Comparison of ENCODE assay signal across 8 mouse cellular contexts in the genomic region with DNA sequence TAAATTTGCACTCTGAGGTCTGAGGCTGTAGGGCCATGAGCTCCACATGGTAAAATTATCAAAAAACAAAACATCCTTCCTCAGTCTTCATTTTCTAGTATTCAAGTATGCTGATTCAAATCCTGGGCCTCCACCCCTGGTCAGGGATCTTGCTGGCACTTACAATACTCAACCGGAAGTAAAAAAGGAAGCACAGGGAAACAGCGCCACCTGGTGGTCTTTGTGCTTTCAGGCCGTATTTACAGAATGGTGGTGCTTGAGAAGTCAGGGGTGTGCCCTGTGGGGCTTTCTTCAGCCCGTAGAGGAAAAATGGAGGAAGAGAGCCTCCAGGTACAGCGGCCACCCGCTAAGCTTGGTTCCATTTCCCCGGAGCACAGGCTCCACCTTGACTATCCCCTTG. TPM values are rescaled to one million over a fixed set of nuclear protein-coding genes. Genes with fewer than 3 reads are reported as not detected.
DNase-seq lines count a peak whose midpoint lies in the region; ATAC-seq and TF ChIP-seq lines count a peak whose summit lies in the region.

No protein-coding gene starts in this region.

- intact Hi-C loops in gastrocnemius, postnatal 14 days (cut with DNase I; ENCODE audit: low total_unique reads), result loop anchor here (5.0 kb wide), 1 partner anchor 105 kb away; no protein-coding TSS in a partner anchor

- no peak overlapping the region for H3K27ac ChIP-seq in cortical plate, adult 2 months (ENCODE audit: insufficient read depth, low read length)

- no peak for TF ChIP-seq POLR2A in cortical plate, adult 2 months (IDR thresholded peaks at IDR 0.05; ENCODE audit: extremely low read depth, insufficient read depth, low read length)

- H3K27me3 ChIP-seq in megakaryocyte, embryonic 14.5 days (replicated peaks), result peaks cover 33% of the 10 kb centered on the region

- peak; percentile 88 for DNase-seq in gastrocnemius, postnatal 14 days
- DNase-seq in left cerebral cortex, adult 9 months (ENCODE audit: low spot score in 2 of 2), result peak; percentile 68 to 97
- DNase-seq in right cerebral cortex, adult 2 months (ENCODE audit: low spot score in 2 of 2), result peak; percentile 95 to 96
- peak; percentile 76 for DNase-seq in urinary bladder, postnatal 10 days (ENCODE audit: low spot score)

- peaks cover 9% of the 10 kb centered on the region for H3K4me1 ChIP-seq in cortical plate, adult 2 months (ENCODE audit: control insufficient read depth, insufficient read depth, low read length)
- peaks cover 89% of the 10 kb centered on the region for H3K4me1 ChIP-seq in megakaryocyte, embryonic 14.5 days

- peak; percentile 94 for TF ChIP-seq CTCF in cortical plate, adult 2 months (IDR thresholded peaks at IDR 0.05; ENCODE audit: extremely low read depth, insufficient read depth, low read length)

- H3K36me3 ChIP-seq in megakaryocyte, embryonic 14.5 days (replicated peaks; ENCODE audit: low read length), result peaks cover 13% of the 10 kb centered on the region

- ATAC-seq in activated CD4-positive, CD25-positive, alpha-beta regulatory T cell, adult 4 months, result peak; percentile 29
- ATAC-seq in inflammation-experienced regulatory T-cells, adult 6 months, result peak; percentile 61

- H3K4me3 ChIP-seq in cortical plate, adult 2 months (ENCODE audit: insufficient read depth, low read length), result no peak overlapping the region
- peak overlapping the region; percentile 75 for H3K4me3 ChIP-seq in megakaryocyte, embryonic 14.5 days (replicated peaks)

- no peaks in the 10 kb centered on the region for H3K9me3 ChIP-seq in megakaryocyte, embryonic 14.5 days

RNA-seq across cellular contexts. Expression of a gene that starts 3.3 kb away (rescaled TPM):
- not detected for polyA plus RNA-seq in activated CD4-positive, CD25-positive, alpha-beta regulatory T cell, adult 4 months (2017; shearing (Covaris generic))
- 0.98 and 1.2 TPM in 2 replicates for polyA plus RNA-seq in cortical plate, adult 2 months (2012; rRNA removed)
- not detected for total RNA-seq in gastrocnemius, postnatal 14 days (2021)
- not detected for polyA plus RNA-seq in inflammation-experienced regulatory T-cells, adult 6 months (2017; shearing (Covaris generic))
- polyA plus RNA-seq in megakaryocyte, embryonic 14.5 days (2012; ENCODE audit: insufficient read depth, low replicate concordance), result 1.00 and 1.6 TPM in 2 replicates

RNA-seq across cellular contexts. Expression of a gene that starts 32.8 kb away (rescaled TPM):
- polyA plus RNA-seq in activated CD4-positive, CD25-positive, alpha-beta regulatory T cell, adult 4 months (2017; shearing (Covaris generic)), result not detected
- 42.3 and 45.2 TPM in 2 replicates for polyA plus RNA-seq in cortical plate, adult 2 months (2012; rRNA removed)
- total RNA-seq in gastrocnemius, postnatal 14 days (2021), result 10 to 100 TPM; 31.3 to 32.1 TPM
- polyA plus RNA-seq in inflammation-experienced regulatory T-cells, adult 6 months (2017; shearing (Covaris generic)), result not detected
- polyA plus RNA-seq in megakaryocyte, embryonic 14.5 days (2012; ENCODE audit: insufficient read depth, low replicate concordance), result 1,319 and 2,156 TPM in 2 replicates

RNA-seq across cellular contexts. Expression of a gene that starts 34.6 kb away (rescaled TPM):
- 100 to 1,000 TPM; 231 to 266 TPM for polyA plus RNA-seq in activated CD4-positive, CD25-positive, alpha-beta regulatory T cell, adult 4 months (2017; shearing (Covaris generic))
- 140 and 148 TPM in 2 replicates for polyA plus RNA-seq in cortical plate, adult 2 months (2012; rRNA removed)
- 10 to 100 TPM; 38.0 to 38.5 TPM for total RNA-seq in gastrocnemius, postnatal 14 days (2021)
- 100 to 1,000 TPM; 216 to 248 (median 223) TPM for polyA plus RNA-seq in inflammation-experienced regulatory T-cells, adult 6 months (2017; shearing (Covaris generic))
- polyA plus RNA-seq in megakaryocyte, embryonic 14.5 days (2012; ENCODE audit: insufficient read depth, low replicate concordance), result 33.2 and 56.2 TPM in 2 replicates

RNA-seq across cellular contexts. Expression of a gene that starts 48.9 kb away (rescaled TPM):
- polyA plus RNA-seq in activated CD4-positive, CD25-positive, alpha-beta regulatory T cell, adult 4 months (2017; shearing (Covaris generic)), result 1 to 10 TPM; 1.2 TPM
- 0.11 and 0.21 TPM in 2 replicates for polyA plus RNA-seq in cortical plate, adult 2 months (2012; rRNA removed)
- total RNA-seq in gastrocnemius, postnatal 14 days (2021), result not detected
- 1 to 10 TPM in 2 of 3 experiments, under 1 TPM in 1; 0.96 to 1.3 (median 1.1) TPM for polyA plus RNA-seq in inflammation-experienced regulatory T-cells, adult 6 months (2017; shearing (Covaris generic))
- 321 and 342 TPM in 2 replicates for polyA plus RNA-seq in megakaryocyte, embryonic 14.5 days (2012; ENCODE audit: insufficient read depth, low replicate concordance)

RNA-seq across cellular contexts. Expression of a gene that starts 59.4 kb away (rescaled TPM):
- 1 to 10 TPM; 1.3 to 2.2 TPM for polyA plus RNA-seq in activated CD4-positive, CD25-positive, alpha-beta regulatory T cell, adult 4 months (2017; shearing (Covaris generic))
- polyA plus RNA-seq in cortical plate, adult 2 months (2012; rRNA removed), result 2.4 and 3.8 TPM in 2 replicates
- total RNA-seq in gastrocnemius, postnatal 14 days (2021), result 10 to 100 TPM; 22.5 to 25.7 TPM
- polyA plus RNA-seq in inflammation-experienced regulatory T-cells, adult 6 months (2017; shearing (Covaris generic)), result 1 to 10 TPM in 2 of 3 experiments, under 1 TPM in 1; 0.74 to 1.8 (median 1.5) TPM
- 20.5 and 26.4 TPM in 2 replicates for polyA plus RNA-seq in megakaryocyte, embryonic 14.5 days (2012; ENCODE audit: insufficient read depth, low replicate concordance)

Comparison
In these comparisons a context has a peak if more than half of its experiments do, and no peak if none do; other contexts are left out.
1. RNA of a gene that starts 32.8 kb away (polyA plus RNA-seq): 1,319 to 2,156 TPM in megakaryocyte, embryonic 14.5 days and 42.3 to 45.2 TPM in cortical plate, adult 2 months; not detected in activated CD4-positive, CD25-positive, alpha-beta regulatory T cell, adult 4 months and not detected in inflammation-experienced regulatory T-cells, adult 6 months; every median in the first group is over 10 times any median in the second.
2. Peak in every context shown above with its lines, with median percentiles within 50 percentile points of each other: DNase-seq.